Mouse (Mus musculus): ENCODE data around the gene Tmem174.

DNA sequence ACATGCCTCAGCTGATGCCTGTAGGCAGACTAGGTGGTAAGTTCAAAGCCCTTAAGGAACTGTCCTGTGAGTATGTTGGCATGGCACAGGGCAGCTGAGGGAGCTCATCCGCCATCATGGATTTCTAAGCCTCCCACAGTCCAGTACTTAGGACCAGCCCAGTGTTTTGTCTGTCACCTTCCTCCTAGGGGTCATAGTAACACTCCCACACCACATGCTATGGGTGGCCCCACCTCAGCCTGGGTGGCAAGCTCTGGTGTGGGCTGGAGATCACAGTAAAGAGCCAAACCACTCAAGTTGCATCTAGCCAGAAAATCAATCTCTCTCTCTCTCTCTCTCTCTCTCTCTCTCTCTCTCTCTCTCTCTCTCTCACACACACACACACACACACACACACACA lies 42.0 kb upstream of the Tmem174 start:
- TF ChIP-seq MAFK (IDR thresholded peaks at IDR 0.05; ENCODE audit: insufficient read depth, low read depth, low read length) (no peak), HCFC1 (IDR thresholded peaks at IDR 0.05; ENCODE audit: borderline replicate concordance, insufficient read depth, low read length) (no peak)
